Mouse (Mus musculus) liver, embryonic 14.5 days (tissue): ENCODE results near the gene Acat2.

ENCODE experiments used
- CTCF ChIP-seq: IDR thresholded peaks from 2 replicates; pipeline ENCODE4 v1.5.1; 2016; ENCODE audit warnings: antibody characterized with exemption, low read depth, control low read depth
- EP300 ChIP-seq: IDR thresholded peaks from 2 replicates; pipeline ENCODE4 v1.6.1; 2016; ENCODE audit warnings: antibody characterized with exemption, low read depth

DNA sequence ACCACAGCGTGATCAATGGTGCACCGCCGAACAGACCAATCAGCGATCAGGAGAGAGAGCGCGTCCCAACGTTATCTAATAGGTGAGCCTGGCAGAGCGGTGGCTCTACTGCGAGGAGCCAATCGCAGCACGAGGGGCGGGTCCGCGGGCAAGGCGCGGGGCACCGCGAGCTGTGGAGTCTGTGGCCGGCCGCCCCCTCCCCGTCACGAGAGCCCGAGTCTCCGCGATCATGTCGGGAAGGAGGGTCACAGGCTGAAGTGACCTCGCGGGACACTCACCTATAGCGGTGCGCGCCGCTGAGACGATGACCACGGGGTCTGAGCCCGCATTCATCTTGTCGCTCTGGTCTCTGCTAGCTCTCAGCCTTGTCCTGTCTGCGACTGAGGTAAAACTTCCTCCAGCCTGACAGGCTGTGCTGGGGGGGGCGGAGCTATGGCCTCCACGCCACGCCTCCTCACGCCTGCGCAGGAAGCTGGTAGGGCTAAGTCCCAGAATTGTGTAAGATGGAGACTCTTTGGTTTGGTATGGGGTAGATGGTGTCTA is at the start of gene Acat2:
- TF ChIP-seq EP300 (no peak), CTCF (no peak)
